Mouse (Mus musculus): ENCODE measurements around the gene Klhl7.
"Not testable (repeated sequence)": the region's sequence is repeated elsewhere in the genome, so short reads cannot be mapped to it uniquely, and the experiment has no call there.

The Klhl7 gene

GRCm38 (mm10) chr5:24095393-24095792 is 5.0 kb upstream of the Klhl7 start:
- DNase-seq (ENCODE audit: low spot score in 2 of 2) = no peak

- no peak for DNase-seq (ENCODE audit: low spot score in 2 of 2)
These were observed 4.5 kb upstream of the Klhl7 start for GRCm38 (mm10) chr5:24095881-24096280.

- peak; percentile 15 to 63 for DNase-seq (ENCODE audit: low spot score in 2 of 2)
These were observed 456 bp downstream of the Klhl7 start for GRCm38 (mm10) chr5:24100810-24101311.

GRCm38 (mm10) chr5:24101446-24102140 is 1.2 kb downstream of the Klhl7 start:
- DNase-seq (ENCODE audit: low spot score in 2 of 2) = peak in 1 of 2 experiments; percentile 46

- DNase-seq (ENCODE audit: low spot score in 2 of 2) = not testable (repeated sequence)
These were observed 2.8 kb downstream of the Klhl7 start for GRCm38 (mm10) chr5:24103235-24103634.

GRCm38 (mm10) chr5:24103841-24104240 is 3.4 kb downstream of the Klhl7 start:
- no peak for DNase-seq (ENCODE audit: low spot score in 2 of 2)

- DNase-seq (ENCODE audit: low spot score in 2 of 2) = no peak
These were observed 6.8 kb downstream of the Klhl7 start for GRCm38 (mm10) chr5:24107071-24107739.

GRCm38 (mm10) chr5:24107740-24108098 is 7.3 kb downstream of the Klhl7 start:
- DNase-seq (ENCODE audit: low spot score in 2 of 2) = no peak

GRCm38 (mm10) chr5:24110068-24110467 is 9.7 kb downstream of the Klhl7 start:
- no peak for DNase-seq (ENCODE audit: low spot score in 2 of 2)

- DNase-seq (ENCODE audit: low spot score in 2 of 2) = peak; percentile 25
These were observed 11.9 kb downstream of the Klhl7 start for GRCm38 (mm10) chr5:24112116-24112903.

- no peak for DNase-seq (ENCODE audit: low spot score in 2 of 2)
These were observed 21.8 kb downstream of the Klhl7 start for GRCm38 (mm10) chr5:24122221-24122620.

GRCm38 (mm10) chr5:24124175-24124574 is 23.8 kb downstream of the Klhl7 start:
- no peak for DNase-seq (ENCODE audit: low spot score in 2 of 2)

- no peak for DNase-seq (ENCODE audit: low spot score in 2 of 2)
These were observed 24.3 kb downstream of the Klhl7 start for GRCm38 (mm10) chr5:24124579-24125276.

- no peak for DNase-seq (ENCODE audit: low spot score in 2 of 2)
These were observed 25.7 kb downstream of the Klhl7 start for GRCm38 (mm10) chr5:24125910-24126636.

GRCm38 (mm10) chr5:24126967-24127366 is 26.6 kb downstream of the Klhl7 start:
- no peak for DNase-seq (ENCODE audit: low spot score in 2 of 2)

- DNase-seq (ENCODE audit: low spot score in 2 of 2) = no peak
These were observed 46.6 kb downstream of the Klhl7 start for GRCm38 (mm10) chr5:24146964-24147363.

- DNase-seq (ENCODE audit: low spot score in 2 of 2) = no peak
These were observed 51.8 kb downstream of the Klhl7 start for GRCm38 (mm10) chr5:24152199-24152598.

GRCm38 (mm10) chr5:24156774-24157173 is 56.4 kb downstream of the Klhl7 start:
- no peak for DNase-seq (ENCODE audit: low spot score in 2 of 2)

- peak; percentile 85 to 96 for DNase-seq (ENCODE audit: low spot score in 2 of 2)
These were observed 64.5 kb downstream of the Klhl7 start, which contains the start of gene Nupl2 for GRCm38 (mm10) chr5:24164789-24165445. TSS of gene Nupl2 (plus strand) at chr5:24164963.

GRCm38 (mm10) chr5:24167263-24167662 is 66.9 kb downstream of the Klhl7 start:
- peak in 1 of 2 experiments; percentile 22 for DNase-seq (ENCODE audit: low spot score in 2 of 2)

All from left cerebral cortex, adult 9 months (tissue).